12 mouse cellular contexts compared by ENCODE assay signal in genomic region chr7:18923267-18923666, GRCm38 (mm10). TPM values are rescaled to one million over a fixed set of nuclear protein-coding genes. Genes with fewer than 3 reads are reported as not detected.
DNase-seq lines count a peak whose midpoint lies in the region; ATAC-seq and TF ChIP-seq lines count a peak whose summit lies in the region.
"Had no signal": no experiment of that assay in that cellular context is flagged by ENCODE, and none has a peak within 500 bp of the region (broad histone marks: within the 10 kb centered on the region; RNA-seq: fewer than 3 reads in every experiment).

No protein-coding gene starts in this region.

- H3K36me3 ChIP-seq in forebrain, embryonic 16.5 days (ENCODE audit: control insufficient read depth, insufficient read depth), result no peaks in the 10 kb centered on the region
- H3K36me3 ChIP-seq in midbrain, embryonic 10.5 days, result 0 out of 2 replicates have a peak, but pooled peaks cover 3% of the 10 kb centered on the region

- TF ChIP-seq POLR2A in olfactory bulb, adult 2 months (IDR thresholded peaks at IDR 0.05; ENCODE audit: insufficient read depth, low read depth, low read length), result no peak

- H3K4me3 ChIP-seq in left cerebral cortex, adult 2 months, result peak overlapping the region; percentile 25; the same call in 1 of the 2 replicates
- 0 out of 2 replicates have a peak overlapping the region, but pooled peaks have one; percentile 5 for H3K4me3 ChIP-seq in forebrain, embryonic 16.5 days (replicated peaks; ENCODE audit: low read length)
- peak overlapping the region; percentile 35 for H3K4me3 ChIP-seq in midbrain, embryonic 10.5 days
- peak overlapping the region; percentile 22; the same call in 1 of the 2 replicates for H3K4me3 ChIP-seq in olfactory bulb, adult 2 months (ENCODE audit: insufficient read depth, low read depth, low read length)

- no peak overlapping the region for H3K9ac ChIP-seq in forebrain, embryonic 16.5 days (replicated peaks; ENCODE audit: low read depth, low read length)

- peak overlapping the region; percentile 96 for H3K27ac ChIP-seq in left cerebral cortex, adult 2 months
- peak overlapping the region; percentile 87 for H3K27ac ChIP-seq in forebrain, embryonic 16.5 days (ENCODE audit: low read length)
- H3K27ac ChIP-seq in midbrain, embryonic 10.5 days (replicated peaks), result peak overlapping the region; percentile 99
- peak overlapping the region; percentile 98 for H3K27ac ChIP-seq in olfactory bulb, adult 2 months (ENCODE audit: insufficient read depth, low read depth, low read length)

- TF ChIP-seq CTCF in left cerebral cortex, adult 2 months (IDR thresholded peaks at IDR 0.05), result no peak
- no peak for TF ChIP-seq CTCF in olfactory bulb, adult 2 months (IDR thresholded peaks at IDR 0.05; ENCODE audit: insufficient read depth, low read depth, low read length)

- WGBS in forebrain, embryonic 16.5 days, result 59% methylated on average over 11 of the region's 11 CpGs
- WGBS in midbrain, embryonic 10.5 days, result 66% methylated on average over 11 of the region's 11 CpGs
- 25% methylated on average over 11 of the region's 11 CpGs for WGBS in olfactory bulb, adult 2 months

- no peaks in the 10 kb centered on the region for H3K27me3 ChIP-seq in forebrain, embryonic 16.5 days (replicated peaks; ENCODE audit: control insufficient read depth, insufficient read depth, low read length)
- 0 out of 2 replicates have a peak, but pooled peaks cover 9% of the 10 kb centered on the region for H3K27me3 ChIP-seq in midbrain, embryonic 10.5 days (ENCODE audit: low read depth, poor library complexity, severe bottlenecking)

- H3K4me1 ChIP-seq in forebrain, embryonic 16.5 days (replicated peaks; ENCODE audit: control insufficient read depth, insufficient read depth, low read length), result peaks cover 58% of the 10 kb centered on the region
- peaks cover 74% of the 10 kb centered on the region for H3K4me1 ChIP-seq in midbrain, embryonic 10.5 days
- H3K4me1 ChIP-seq in olfactory bulb, adult 2 months (ENCODE audit: control insufficient read depth, insufficient read depth, low read length), result peaks cover 41% of the 10 kb centered on the region

- DNase-seq in left cerebral cortex, adult 2 months (ENCODE audit: extremely low spot score in 1 of 2, low spot score in 2 of 2), result no peak
- no peak for DNase-seq in left cerebral cortex, postnatal 25 days (ENCODE audit: low spot score in 2 of 2)
- DNase-seq in midbrain, embryonic 10.5 days (ENCODE audit: low spot score), result no peak
- no peak for DNase-seq in urinary bladder, postnatal 10 days (ENCODE audit: low spot score)
- no peak for DNase-seq in urinary bladder, postnatal 4 days (ENCODE audit: low spot score in 2 of 2)
- DNase-seq: adrenal gland, adult 2 months; gastrocnemius, postnatal 25 days; kidney, postnatal 36 days; thymus, adult 2 months had no signal

- intact Hi-C loops in left cerebral cortex, adult 2 months (cut with DNase I), result no loop called here
- intact Hi-C loops in left cerebral cortex, postnatal 25 days (cut with DNase I), result loop anchor here (5.0 kb wide), 1 partner anchor 794 kb away; the partner anchor contains the start of gene Tomm40

- no peak for ATAC-seq in forebrain, embryonic 16.5 days
- ATAC-seq: intestine, postnatal 0 days had no signal

- peak overlapping the region; percentile 47 for H3K4me2 ChIP-seq in forebrain, embryonic 16.5 days (ENCODE audit: low read length)

- no peaks in the 10 kb centered on the region for H3K9me3 ChIP-seq in forebrain, embryonic 16.5 days (ENCODE audit: control insufficient read depth, low read length)
- no peaks in the 10 kb centered on the region for H3K9me3 ChIP-seq in midbrain, embryonic 10.5 days (replicated peaks)

RNA-seq across cellular contexts. Expression of gene Nova2, which starts 2.4 kb away (rescaled TPM):
- total RNA-seq in left cerebral cortex, adult 2 months (2021), result 10 to 100 TPM; 79.9 to 86.4 TPM
- total RNA-seq in left cerebral cortex, postnatal 25 days (2021), result 10 to 100 TPM; 78.2 to 84.6 TPM
- 15.8 and 17.3 TPM in 2 replicates for polyA plus RNA-seq in forebrain, embryonic 16.5 days (2015; fragmentation: Nextera tagmentation; extraction: Ambion mirVana)
- polyA plus RNA-seq in midbrain, embryonic 10.5 days (2016; fragmentation: Nextera tagmentation; extraction: Ambion mirVana), result 3.9 and 6.2 TPM in 2 replicates
- not detected in 2 replicates for polyA plus RNA-seq in olfactory bulb, adult 2 months (2012; ENCODE audit: insufficient read depth, insufficient read length, low replicate concordance, missing spikeins)

RNA-seq across cellular contexts. Expression of gene Ccdc61, which starts 13.1 kb away (rescaled TPM):
- total RNA-seq in left cerebral cortex, adult 2 months (2021), result 10 to 100 TPM; 10.5 to 11.0 TPM
- total RNA-seq in left cerebral cortex, postnatal 25 days (2021), result 10 to 100 TPM in 1 of 2 experiments, 1 to 10 TPM in 1; 9.9 to 10.5 TPM
- 23.9 and 24.0 TPM in 2 replicates for polyA plus RNA-seq in forebrain, embryonic 16.5 days (2015; fragmentation: Nextera tagmentation; extraction: Ambion mirVana)
- polyA plus RNA-seq in midbrain, embryonic 10.5 days (2016; fragmentation: Nextera tagmentation; extraction: Ambion mirVana), result 38.5 and 38.7 TPM in 2 replicates
- polyA plus RNA-seq in olfactory bulb, adult 2 months (2012; ENCODE audit: insufficient read depth, insufficient read length, low replicate concordance, missing spikeins), result not detected in 2 replicates

RNA-seq across cellular contexts. Expression of gene Pglyrp1, which starts 52.1 kb away (rescaled TPM):
- 10 to 100 TPM; 18.8 to 25.6 TPM for total RNA-seq in left cerebral cortex, adult 2 months (2021)
- total RNA-seq in left cerebral cortex, postnatal 25 days (2021), result 10 to 100 TPM; 23.2 to 26.3 TPM
- polyA plus RNA-seq in forebrain, embryonic 16.5 days (2015; fragmentation: Nextera tagmentation; extraction: Ambion mirVana), result 26.3 and 26.7 TPM in 2 replicates
- 1.6 and 1.7 TPM in 2 replicates for polyA plus RNA-seq in midbrain, embryonic 10.5 days (2016; fragmentation: Nextera tagmentation; extraction: Ambion mirVana)
- polyA plus RNA-seq in olfactory bulb, adult 2 months (2012; ENCODE audit: insufficient read depth, insufficient read length, low replicate concordance, missing spikeins), result not detected in 2 replicates

Comparison
In these comparisons a context has a peak if more than half of its experiments do, and no peak if none do; other contexts are left out.
1. RNA of gene Ccdc61, which starts 13.1 kb away (polyA plus RNA-seq): 38.5 to 38.7 TPM in midbrain, embryonic 10.5 days and 23.9 to 24.0 TPM in forebrain, embryonic 16.5 days; not detected in olfactory bulb, adult 2 months; every median in the first group is over 10 times any median in the second.
2. Peak in every context shown above with its lines, with median percentiles within 50 percentile points of each other: H3K27ac ChIP-seq and H3K4me3 ChIP-seq.